Mouse (Mus musculus) layer of hippocampus, postnatal 14 days (tissue): ENCODE results near the gene Ptpre. TPM values are rescaled to one million over a fixed set of nuclear protein-coding genes. Genes with fewer than 3 reads are reported as not detected.
"Not testable (repeated sequence)": the region's sequence is repeated elsewhere in the genome, so short reads cannot be mapped to it uniquely, and the experiment has no call there.

ENCODE experiments used
- DNase-seq, 2 experiments: peaks; one replicate each; pipeline ENCODE4 v3.0.0; 2021 to 2022; ENCODE audit warnings: low spot score in 2 of 2, mixed read lengths in 1 of 2
- long read RNA-seq, 2 experiments: library from polyadenylated mRNA; stranded (forward); transcript quantifications; one replicate each; pipeline ENCODE4 v2.0.0; 2021
- total RNA-seq, 2 experiments: library from RNA; stranded (reverse); gene quantifications; 2 replicates each; pipeline ENCODE4 v1.2.3; 2021

The Ptpre gene
- 10 to 100 TPM; 55.2 to 55.7 TPM for total RNA-seq
- long read RNA-seq, experiment 1, full-length matches to known transcripts = 29 of 44 reads
- long read RNA-seq, experiment 1, partial matches to known transcripts = 3 of 44 reads
- long read RNA-seq, experiment 1, other reads (novel, unspliced or antisense) = 12 of 44 reads
- long read RNA-seq, experiment 2, full-length matches to known transcripts = 30 of 50 reads
- long read RNA-seq, experiment 2, partial matches to known transcripts = 2 of 50 reads
- long read RNA-seq, experiment 2, other reads (novel, unspliced or antisense) = 18 of 50 reads

- DNase-seq = peak; percentile 87 to 92
Measured at GRCm38 (mm10) chr7:135537341-135537901, at the start of gene Ptpre. Gene Ptpre (plus strand): TSS chr7:135537481.

DNA sequence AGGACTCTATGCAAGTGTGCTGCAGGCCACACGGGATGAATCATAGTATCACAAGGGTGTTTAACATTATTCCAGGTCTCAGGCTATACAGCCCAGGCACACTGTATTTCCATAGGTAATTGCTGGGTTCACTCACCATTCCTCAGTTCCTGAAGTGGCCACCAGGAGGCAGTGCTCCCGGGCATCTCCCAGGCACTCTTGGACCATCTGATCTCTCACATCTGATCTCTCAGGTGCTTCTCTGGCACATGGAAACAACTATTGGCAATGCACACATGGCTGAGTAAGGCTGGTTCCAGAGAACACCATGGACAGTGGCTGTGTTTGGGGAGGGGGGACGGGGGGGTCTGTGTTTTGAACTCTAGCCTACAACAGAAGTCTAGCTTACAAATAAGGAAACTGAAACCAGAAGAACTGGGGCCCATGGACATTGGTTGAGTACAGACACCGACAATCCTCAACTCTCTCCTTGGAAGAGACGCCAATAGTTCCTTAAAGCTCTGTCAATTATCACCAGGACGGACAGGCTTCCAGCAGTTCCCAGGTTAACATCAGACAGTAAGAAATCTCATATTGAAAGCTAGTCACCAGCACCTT is 49.0 kb upstream of the Ptpre start:
- DNase-seq = no peak

- DNase-seq = no peak
Measured at GRCm38 (mm10) chr7:135489724-135490499, 47.4 kb upstream of the Ptpre start.

- DNase-seq = no peak
Measured at GRCm38 (mm10) chr7:135490500-135490886, 46.8 kb upstream of the Ptpre start.

DNA sequence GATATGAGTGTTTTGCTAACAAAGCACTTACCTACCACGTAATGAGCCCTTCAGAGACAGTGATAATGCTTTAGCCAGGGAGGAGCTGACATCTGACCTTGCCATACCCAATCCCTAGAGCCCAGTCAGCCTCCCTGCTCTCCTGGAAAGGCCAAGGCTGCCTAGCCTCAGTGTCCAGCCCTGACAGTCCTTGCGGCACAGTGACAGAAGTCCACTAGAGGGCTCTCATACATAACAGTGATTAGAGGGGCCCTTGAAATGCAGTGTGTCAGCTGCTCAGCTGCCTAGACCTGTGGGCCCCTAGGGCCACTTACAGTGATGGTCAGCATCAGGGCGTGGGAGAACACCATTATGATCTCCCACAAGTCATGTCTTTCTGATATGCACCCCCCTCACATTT is 42.0 kb upstream of the Ptpre start:
- no peak for DNase-seq

DNA sequence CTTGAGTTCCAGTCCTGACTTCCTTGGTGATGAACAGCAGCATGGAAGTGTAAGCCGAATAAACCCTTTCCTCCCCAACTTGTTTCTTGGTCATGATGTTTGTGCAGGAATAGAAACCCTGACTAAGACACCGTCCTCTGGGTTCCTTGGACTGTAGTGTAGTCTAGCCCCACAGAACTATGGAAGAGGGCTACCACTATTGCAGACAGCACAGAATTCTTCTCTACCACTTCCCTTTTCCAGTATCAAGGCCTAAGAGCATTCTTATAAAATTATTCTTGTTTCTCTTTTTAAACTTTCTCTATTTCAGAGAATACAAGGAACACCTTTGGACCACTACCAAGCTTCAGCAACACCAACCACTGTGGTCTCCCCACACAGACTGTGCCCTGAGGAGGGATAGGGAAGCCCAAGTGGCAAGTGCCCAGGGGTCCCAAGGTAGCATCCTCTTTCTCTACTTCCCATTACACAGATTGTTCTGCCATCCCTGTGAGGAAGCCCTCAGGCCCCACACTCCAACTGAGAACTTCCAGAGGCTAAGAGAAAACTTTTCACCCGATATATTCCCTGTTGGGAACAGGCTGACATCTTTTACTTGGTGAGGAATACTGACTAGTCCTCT is 38.6 kb upstream of the Ptpre start:
- no peak for DNase-seq

DNA sequence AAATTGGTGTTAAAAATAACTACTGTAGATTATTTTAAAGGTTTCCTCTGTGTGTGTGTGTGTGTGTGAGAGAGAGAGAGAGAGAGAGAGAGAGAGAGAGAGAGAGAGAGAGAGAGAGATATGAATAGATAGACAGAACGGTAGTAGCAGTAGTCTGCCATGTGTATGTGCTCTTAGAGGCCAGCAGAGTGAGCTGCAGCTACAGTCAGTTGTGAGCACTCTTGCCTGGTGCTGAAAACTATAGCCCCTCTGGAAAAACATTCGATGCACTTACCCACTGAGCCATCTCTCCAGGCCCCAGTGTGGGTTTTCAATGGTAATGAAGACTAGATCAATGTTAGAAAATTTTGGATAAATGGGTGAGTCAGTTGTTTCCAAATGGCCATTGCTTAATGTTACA is 37.9 kb upstream of the Ptpre start:
- DNase-seq = no peak

DNA sequence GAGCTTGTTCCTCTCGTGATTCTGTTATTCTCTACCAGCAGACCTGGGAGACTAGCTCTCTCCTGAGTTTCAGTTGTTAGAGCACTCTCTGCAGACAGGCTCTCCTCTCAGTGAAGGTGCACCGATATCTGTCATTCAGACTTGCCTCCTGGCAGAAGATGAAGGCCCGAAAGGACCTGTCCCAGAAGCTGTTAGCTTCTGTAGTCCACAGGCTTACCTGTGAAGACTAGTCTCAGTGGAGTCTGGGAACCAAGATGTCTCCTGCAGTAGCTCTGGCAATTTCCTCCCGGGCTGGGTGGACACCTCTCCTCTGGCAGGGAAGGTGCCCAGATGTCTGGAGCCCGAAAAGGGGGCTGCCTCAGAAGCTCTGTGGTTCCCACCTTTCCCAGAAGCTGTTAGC is 30.8 kb upstream of the Ptpre start:
- DNase-seq = not testable (repeated sequence)

GRCm38 (mm10) chr7:135508602-135509001 is 28.7 kb upstream of the Ptpre start:
- DNase-seq = no peak

- DNase-seq = no peak
Measured at GRCm38 (mm10) chr7:135509272-135509671, 28.0 kb upstream of the Ptpre start.

DNA sequence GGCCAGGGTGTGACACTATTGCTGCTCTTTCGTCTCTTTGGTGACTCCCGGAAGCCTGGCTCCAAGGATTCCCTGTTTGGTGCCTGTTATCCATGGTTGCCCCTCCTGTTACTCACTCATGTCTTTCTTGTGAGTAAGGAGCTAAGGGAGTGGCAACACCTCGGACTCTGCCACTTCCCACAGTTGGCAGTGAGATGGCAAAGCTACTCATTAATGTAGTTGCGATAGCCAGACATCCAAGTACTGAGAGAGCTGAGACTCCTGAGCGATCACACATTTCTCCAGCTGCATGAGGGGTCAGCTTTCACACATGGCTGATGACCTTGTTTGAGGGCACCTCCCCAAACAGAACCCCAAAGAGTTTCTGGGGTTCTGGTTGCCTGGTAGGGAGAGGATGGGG is 26.9 kb upstream of the Ptpre start:
- no peak for DNase-seq

DNA sequence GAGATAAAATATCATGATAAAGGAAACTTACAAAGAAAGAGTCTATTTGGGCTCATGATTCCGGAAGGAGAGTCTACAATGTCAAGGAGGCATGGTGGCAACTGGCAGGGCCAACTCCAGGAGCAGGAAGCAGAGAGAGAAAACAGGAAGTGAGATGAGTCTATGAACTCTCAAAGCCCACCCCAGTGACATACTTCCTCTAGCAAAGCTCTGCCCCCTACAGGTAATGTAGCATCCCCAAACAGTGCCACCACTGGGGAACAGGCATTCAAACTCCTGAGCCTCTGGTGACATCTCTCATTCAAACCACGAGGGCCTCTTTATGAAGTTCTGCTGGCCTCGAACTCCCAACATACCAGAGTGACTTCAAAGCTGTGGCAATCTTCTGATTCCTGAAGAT is 25.6 kb upstream of the Ptpre start:
- no peak for DNase-seq

DNA sequence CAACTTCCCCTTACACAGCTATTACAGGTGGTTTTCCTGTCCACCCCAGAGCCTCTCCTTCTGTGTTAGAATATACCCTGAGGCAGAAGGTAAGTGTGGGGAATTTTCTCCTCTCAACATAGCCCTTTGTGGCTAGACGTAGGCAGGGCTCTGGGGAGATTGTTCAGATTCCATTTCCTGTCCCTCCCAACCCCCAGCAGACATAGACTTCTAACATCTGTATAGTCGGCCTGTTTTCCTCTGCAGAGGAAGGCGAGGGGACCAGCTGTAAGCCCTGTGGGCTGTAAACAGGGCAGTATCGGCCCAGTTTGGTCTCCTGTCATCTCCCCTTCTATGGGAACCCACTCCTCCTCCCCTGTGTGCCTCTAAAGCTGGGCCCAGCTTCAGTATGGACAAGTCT is 20.1 kb upstream of the Ptpre start:
- DNase-seq = no peak

GRCm38 (mm10) chr7:135520241-135520640 is 17.0 kb upstream of the Ptpre start:
- DNase-seq = no peak

DNA sequence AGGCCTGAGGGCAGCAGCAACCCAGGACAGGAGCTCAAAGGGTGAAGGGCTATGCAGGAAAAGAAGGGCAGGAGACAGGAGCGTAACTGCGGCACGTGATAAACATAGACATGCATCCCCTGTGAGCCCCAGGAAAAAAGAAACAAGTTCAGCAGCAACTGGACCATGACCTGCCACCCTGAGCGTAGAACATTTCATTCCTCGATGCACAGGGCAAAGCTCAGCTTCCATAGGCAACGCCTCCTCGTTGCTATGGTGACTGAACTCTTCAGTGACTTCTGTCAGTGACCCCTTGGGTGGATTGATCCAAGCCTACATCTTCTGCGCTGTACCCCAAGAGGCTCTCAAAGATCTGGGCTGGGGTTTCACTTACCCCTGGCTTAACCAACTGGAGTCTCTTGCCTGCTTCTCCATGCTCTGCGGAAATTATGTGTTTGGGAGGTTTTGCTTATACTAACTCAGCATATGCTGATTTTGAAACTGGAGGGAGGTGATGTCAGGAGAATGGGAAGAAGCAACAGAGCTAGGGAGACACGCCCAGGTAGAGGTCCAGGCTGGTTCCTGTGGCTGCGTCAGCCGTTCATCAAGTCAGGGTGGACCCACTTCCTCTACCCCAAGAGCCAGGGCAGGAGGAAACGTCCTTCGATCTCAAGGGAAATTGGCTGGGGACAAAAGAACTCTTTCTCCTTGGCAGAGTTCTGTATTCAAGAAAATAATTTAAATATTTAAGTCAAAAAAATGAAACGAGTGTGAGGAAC is 15.3 kb upstream of the Ptpre start:
- no peak for DNase-seq

GRCm38 (mm10) chr7:135523981-135524380 is 13.3 kb upstream of the Ptpre start:
- DNase-seq = no peak

DNA sequence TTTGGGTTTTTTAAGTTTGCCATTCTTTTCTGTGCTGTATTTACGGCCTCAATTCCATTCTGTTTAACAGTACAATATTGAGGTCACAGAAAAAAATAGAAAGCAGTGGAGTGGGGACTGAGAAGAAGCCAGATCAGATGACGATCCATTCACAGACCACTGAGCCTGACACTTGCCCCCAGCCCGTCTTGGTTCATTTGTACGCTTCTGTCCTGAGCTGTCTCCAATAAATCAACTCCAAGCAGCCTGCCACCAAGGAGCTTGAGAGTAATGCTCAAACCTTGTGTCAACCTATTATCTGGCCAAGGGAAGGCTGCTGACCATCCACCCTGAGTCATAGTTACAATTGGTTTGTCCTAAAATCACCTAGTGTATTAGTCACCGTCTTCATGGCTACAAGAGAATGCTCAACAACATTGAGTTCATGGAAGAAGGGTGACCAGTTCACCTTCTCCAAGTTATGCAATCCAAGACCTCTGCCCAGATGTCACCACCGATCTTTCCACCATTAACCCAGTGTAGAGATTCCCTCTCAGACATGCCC is 12.8 kb upstream of the Ptpre start:
- DNase-seq = no peak

DNA sequence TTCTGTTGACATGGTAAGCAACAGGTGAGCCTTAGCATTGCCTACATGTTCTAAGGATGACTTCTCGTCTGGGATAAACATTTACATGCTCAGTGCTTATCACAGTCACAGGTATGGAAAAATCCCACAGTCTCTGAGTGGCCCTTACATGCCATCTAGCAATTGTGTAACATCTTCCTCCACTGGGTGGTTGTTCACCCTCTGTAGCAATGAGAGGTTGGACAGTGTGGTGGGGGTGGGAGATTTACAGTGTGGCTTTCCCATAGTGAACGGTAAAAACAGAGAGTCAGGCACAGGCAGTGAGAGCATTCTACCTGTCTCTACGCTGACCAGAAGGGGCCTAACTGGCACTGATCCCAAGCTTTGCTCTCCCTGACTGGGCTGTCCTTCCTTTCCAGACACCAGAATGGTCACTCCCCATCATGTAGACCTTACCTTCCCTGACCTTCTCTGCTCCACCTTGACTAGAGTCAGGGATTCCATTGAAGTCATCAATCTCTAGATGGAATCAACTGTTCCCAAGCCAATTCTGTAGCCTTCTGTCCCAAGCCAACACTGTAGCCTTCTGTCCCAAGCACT is 10.6 kb upstream of the Ptpre start:
- DNase-seq = no peak

DNA sequence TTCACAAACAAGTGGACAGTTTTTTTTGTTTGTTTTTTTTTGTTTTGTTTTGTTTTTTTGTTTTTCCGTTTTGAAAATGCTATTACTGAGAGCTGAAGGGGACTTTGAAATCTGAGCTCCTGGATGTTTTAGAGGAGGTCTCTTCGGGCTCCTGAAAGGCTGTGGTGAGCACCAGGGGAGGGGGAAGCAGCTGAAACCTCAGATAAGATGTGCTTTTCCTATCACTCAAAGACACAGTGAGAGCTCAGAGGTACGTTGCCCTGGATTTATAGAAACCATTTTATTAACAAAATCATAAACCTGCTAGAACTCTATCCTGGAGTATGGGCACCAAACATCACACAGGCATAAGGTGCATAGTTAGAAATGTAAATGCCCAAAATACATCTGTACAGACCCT is 10.1 kb upstream of the Ptpre start:
- DNase-seq = no peak

GRCm38 (mm10) chr7:135528515-135528914 is 8.8 kb upstream of the Ptpre start, which contains the start of gene Clrn3:
Gene Clrn3 (minus strand): TSS chr7:135528654.
- DNase-seq = no peak
